Mouse (Mus musculus): Measurements from ENCODE around the gene 1700018F24Rik. TPM values are rescaled to one million over a fixed set of nuclear protein-coding genes. Genes with fewer than 3 reads are reported as not detected.
"Not testable (repeated sequence)": the region's sequence is repeated elsewhere in the genome, so short reads cannot be mapped to it uniquely, and the experiment has no call there.

The 1700018F24Rik gene
- polyA plus RNA-seq, 1 experiment from 2014 or later, result not detected

DNA sequence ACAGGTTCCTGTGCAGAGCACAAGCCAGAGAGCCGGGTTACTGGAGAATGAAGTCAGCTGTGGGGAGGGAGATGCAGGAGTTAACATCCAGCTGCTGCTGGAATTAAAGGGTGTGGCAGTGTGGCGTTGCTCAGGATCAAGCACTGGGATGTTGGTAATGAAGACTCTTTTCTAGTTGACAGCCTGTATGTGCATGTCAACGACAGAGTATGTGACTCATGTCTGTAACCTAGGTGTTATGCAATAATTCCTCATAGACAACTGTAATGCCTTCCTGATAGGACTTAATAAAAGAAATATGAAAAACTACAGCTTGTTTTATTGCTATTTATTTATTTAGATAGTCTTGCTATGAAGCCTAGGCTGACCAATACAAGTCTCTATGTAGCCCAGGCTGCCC, 26.1 kb downstream of the 1700018F24Rik start:
- H3K27ac ChIP-seq (ENCODE audit: low read length), result no peak overlapping the region
- H3K4me2 ChIP-seq (ENCODE audit: low read depth, low read length), result no peak overlapping the region
- 34% methylated on average over 3 of the region's 3 CpGs for WGBS
- H3K27me3 ChIP-seq (ENCODE audit: control insufficient read depth, insufficient read depth, low read length), result no peaks in the 10 kb centered on the region
- H3K9ac ChIP-seq (ENCODE audit: low read length), result no peak overlapping the region
- no peaks in the 10 kb centered on the region for H3K36me3 ChIP-seq (ENCODE audit: control insufficient read depth, insufficient read depth, low read length)
- no peaks in the 10 kb centered on the region for H3K9me3 ChIP-seq (replicated peaks; ENCODE audit: control insufficient read depth, low read length)
- H3K4me1 ChIP-seq (ENCODE audit: control insufficient read depth, insufficient read depth, low read length), result no peaks in the 10 kb centered on the region
- no peak overlapping the region for H3K4me3 ChIP-seq (replicated peaks; ENCODE audit: low read length)
- no peak for ATAC-seq (ENCODE audit: insufficient read depth, low FRiP score)

DNA sequence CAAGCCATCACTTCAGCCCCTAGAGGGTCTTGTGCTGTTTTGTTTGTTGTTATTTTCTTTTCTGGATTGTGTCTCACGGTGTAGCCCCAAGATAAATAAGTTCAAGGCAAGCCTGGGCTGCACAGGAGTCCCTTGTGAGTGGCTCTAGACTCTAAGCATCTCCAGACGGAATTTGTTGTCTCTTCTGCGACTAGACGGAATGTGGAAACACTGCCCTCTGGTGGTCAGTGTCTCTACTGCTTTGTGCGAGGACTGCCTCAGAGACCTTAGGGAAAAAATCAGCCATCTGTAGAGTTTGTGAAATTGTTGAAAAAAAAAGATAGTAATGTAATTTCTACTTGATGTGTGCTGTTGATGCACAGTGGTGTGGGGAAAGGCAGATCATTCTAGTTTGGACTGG, 26.9 kb downstream of the 1700018F24Rik start:
- ATAC-seq (ENCODE audit: insufficient read depth, low FRiP score), result 0 out of 2 replicates have a peak, but pooled peaks have one; percentile 10
- H3K4me1 ChIP-seq (ENCODE audit: control insufficient read depth, insufficient read depth, low read length), result no peaks in the 10 kb centered on the region
- no peak overlapping the region for H3K4me2 ChIP-seq (ENCODE audit: low read depth, low read length)
- WGBS, result 0% methylated on average over 5 of the region's 5 CpGs
- H3K27ac ChIP-seq (ENCODE audit: low read length), result no peak overlapping the region
- H3K4me3 ChIP-seq (replicated peaks; ENCODE audit: low read length), result no peak overlapping the region
- no peaks in the 10 kb centered on the region for H3K9me3 ChIP-seq (replicated peaks; ENCODE audit: control insufficient read depth, low read length)
- no peaks in the 10 kb centered on the region for H3K27me3 ChIP-seq (ENCODE audit: control insufficient read depth, insufficient read depth, low read length)
- no peaks in the 10 kb centered on the region for H3K36me3 ChIP-seq (ENCODE audit: control insufficient read depth, insufficient read depth, low read length)
- H3K9ac ChIP-seq (ENCODE audit: low read length), result no peak overlapping the region

DNA sequence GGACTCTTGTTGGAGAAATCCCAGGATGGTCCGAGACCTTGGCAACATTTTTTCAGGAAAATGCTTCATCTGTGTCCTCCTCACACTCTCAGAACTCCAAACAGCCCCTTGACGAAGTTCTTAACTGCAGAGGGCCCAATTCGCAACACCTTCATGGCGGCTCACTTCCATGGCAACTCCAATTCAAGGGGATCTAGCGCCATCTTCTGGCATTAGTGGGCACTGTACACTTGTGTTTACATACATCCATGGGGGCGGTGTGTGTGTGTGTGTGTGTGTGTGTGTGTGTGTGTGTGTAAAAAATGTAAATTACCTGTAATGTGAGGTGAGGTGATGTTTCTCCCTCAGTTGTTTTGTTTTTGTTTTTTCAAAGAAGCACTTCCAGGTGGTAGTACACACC, 28.6 kb downstream of the 1700018F24Rik start:
- Histone ChIP-seq H3K27ac (ENCODE audit: low read length) (no peak overlapping the region), H3K9me3 (replicated peaks; ENCODE audit: control insufficient read depth, low read length) (no peaks in the 10 kb centered on the region), H3K4me1 (ENCODE audit: control insufficient read depth, insufficient read depth, low read length) (no peaks in the 10 kb centered on the region), H3K27me3 (ENCODE audit: control insufficient read depth, insufficient read depth, low read length) (no peaks in the 10 kb centered on the region), H3K4me2 (ENCODE audit: low read depth, low read length) (no peak overlapping the region), H3K9ac (ENCODE audit: low read length) (no peak overlapping the region), H3K36me3 (ENCODE audit: control insufficient read depth, insufficient read depth, low read length) (no peaks in the 10 kb centered on the region), H3K4me3 (replicated peaks; ENCODE audit: low read length) (no peak overlapping the region)
- WGBS, result 44% methylated on average over 6 of the region's 6 CpGs
- no peak for ATAC-seq (ENCODE audit: insufficient read depth, low FRiP score)

DNA sequence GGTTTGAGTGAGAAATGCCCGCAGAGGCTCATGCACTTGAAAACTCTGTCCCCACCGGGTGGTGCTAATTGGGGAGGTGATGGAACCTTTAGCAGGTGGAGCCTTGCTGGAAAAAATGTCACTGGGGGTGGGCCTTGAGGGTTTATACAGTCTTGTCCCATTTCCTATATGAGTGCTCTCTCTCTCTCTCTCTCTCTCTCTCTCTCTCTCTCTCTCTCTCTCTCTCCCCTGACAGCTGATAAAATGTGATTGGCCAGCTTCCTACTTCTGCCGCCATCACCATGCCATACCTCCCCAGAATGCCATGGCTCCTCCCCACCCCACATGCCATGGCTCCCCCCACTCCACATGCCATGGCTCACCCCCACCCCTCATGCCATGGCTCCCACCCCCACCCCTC, 32.3 kb downstream of the 1700018F24Rik start:
- H3K4me3 ChIP-seq (replicated peaks; ENCODE audit: low read length), result no peak overlapping the region
- no peaks in the 10 kb centered on the region for H3K36me3 ChIP-seq (ENCODE audit: control insufficient read depth, insufficient read depth, low read length)
- no peaks in the 10 kb centered on the region for H3K9me3 ChIP-seq (replicated peaks; ENCODE audit: control insufficient read depth, low read length)
- WGBS, result 50% methylated on average over 3 of the region's 3 CpGs
- H3K4me2 ChIP-seq (ENCODE audit: low read depth, low read length), result no peak overlapping the region
- no peak overlapping the region for H3K9ac ChIP-seq (ENCODE audit: low read length)
- H3K27me3 ChIP-seq (ENCODE audit: control insufficient read depth, insufficient read depth, low read length), result no peaks in the 10 kb centered on the region
- H3K27ac ChIP-seq (ENCODE audit: low read length), result no peak overlapping the region
- no peaks in the 10 kb centered on the region for H3K4me1 ChIP-seq (ENCODE audit: control insufficient read depth, insufficient read depth, low read length)
- no peak for ATAC-seq (ENCODE audit: insufficient read depth, low FRiP score)

DNA sequence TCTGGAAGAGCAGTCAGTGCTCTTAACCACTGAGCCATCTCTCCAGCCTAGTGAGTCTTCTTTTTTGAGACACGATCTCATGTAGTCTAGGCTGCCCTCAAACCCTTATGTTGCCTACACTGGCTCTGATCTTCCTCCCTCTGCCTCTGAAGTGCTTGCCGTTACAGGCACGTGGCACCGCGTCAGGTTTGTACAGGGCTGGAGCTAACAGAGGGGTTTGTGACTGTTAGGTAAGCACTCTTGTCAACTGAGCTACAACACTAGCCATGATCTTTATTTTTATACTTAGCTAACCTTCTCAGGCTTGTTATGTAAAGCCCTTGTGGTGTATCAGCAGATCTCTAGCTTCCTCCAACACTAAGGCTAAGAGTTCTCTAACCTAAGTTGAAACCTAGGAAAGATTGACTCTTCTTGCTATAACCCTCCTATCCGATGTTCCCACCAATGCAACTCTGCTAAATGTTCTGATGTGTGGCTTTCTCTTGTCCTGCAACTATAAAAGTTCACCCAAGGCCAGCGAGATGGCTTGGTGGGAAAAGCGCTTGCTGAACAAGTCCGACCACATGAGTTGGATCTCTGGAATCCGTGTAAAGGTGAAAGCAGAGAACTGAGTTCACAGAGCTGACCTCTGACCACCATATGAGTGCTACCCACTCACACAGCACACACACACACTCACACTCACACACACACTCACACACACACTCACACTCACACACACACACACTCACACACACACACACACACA, 39.2 kb downstream of the 1700018F24Rik start:
- no peak for ATAC-seq (ENCODE audit: insufficient read depth, low FRiP score)
- Histone ChIP-seq H3K9ac (ENCODE audit: low read length) (no peak overlapping the region), H3K36me3 (ENCODE audit: control insufficient read depth, insufficient read depth, low read length) (peaks cover 3% of the 10 kb centered on the region; the same call in 1 of the 2 replicates), H3K4me2 (ENCODE audit: low read depth, low read length) (no peak overlapping the region), H3K4me3 (replicated peaks; ENCODE audit: low read length) (no peak overlapping the region), H3K27ac (ENCODE audit: low read length) (no peak overlapping the region), H3K9me3 (replicated peaks; ENCODE audit: control insufficient read depth, low read length) (no peaks in the 10 kb centered on the region), H3K27me3 (ENCODE audit: control insufficient read depth, insufficient read depth, low read length) (no peaks in the 10 kb centered on the region), H3K4me1 (ENCODE audit: control insufficient read depth, insufficient read depth, low read length) (peaks cover 6% of the 10 kb centered on the region)
- 83% methylated on average over 10 of the region's 10 CpGs for WGBS

DNA sequence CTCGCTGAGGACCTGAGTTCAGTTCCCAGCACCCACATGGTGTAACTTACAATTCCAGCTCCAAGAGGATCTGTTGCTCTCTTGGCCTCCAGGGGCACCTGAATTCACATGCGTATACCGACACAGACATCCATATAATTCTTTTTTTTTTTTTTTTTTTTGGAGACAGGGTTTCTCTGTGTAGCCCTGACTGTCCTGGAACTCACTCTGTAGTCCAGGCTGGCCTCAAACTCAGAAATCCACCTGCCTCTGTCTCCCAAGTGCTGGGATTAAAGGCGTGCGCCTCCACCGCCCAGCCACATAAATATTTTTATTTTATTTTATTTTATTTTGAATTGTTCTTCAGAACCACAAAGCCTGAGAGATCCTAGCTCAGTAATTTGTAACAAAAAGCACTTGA, 40.4 kb downstream of the 1700018F24Rik start:
- not testable (repeated sequence) for H3K27me3 ChIP-seq (ENCODE audit: control insufficient read depth, insufficient read depth, low read length); H3K4me1 ChIP-seq (ENCODE audit: control insufficient read depth, insufficient read depth, low read length); H3K36me3 ChIP-seq (ENCODE audit: control insufficient read depth, insufficient read depth, low read length); H3K9me3 ChIP-seq (replicated peaks; ENCODE audit: control insufficient read depth, low read length); ATAC-seq (ENCODE audit: insufficient read depth, low FRiP score)
- WGBS, result 44% methylated on average over 6 of the region's 6 CpGs
- peak overlapping the region; percentile 81 for H3K27ac ChIP-seq (ENCODE audit: low read length)
- peak overlapping the region; percentile 97 for H3K9ac ChIP-seq (ENCODE audit: low read length)
- peak overlapping the region; percentile 97 for H3K4me2 ChIP-seq (ENCODE audit: low read depth, low read length)
- peak overlapping the region; percentile 92 for H3K4me3 ChIP-seq (replicated peaks; ENCODE audit: low read length)

DNA sequence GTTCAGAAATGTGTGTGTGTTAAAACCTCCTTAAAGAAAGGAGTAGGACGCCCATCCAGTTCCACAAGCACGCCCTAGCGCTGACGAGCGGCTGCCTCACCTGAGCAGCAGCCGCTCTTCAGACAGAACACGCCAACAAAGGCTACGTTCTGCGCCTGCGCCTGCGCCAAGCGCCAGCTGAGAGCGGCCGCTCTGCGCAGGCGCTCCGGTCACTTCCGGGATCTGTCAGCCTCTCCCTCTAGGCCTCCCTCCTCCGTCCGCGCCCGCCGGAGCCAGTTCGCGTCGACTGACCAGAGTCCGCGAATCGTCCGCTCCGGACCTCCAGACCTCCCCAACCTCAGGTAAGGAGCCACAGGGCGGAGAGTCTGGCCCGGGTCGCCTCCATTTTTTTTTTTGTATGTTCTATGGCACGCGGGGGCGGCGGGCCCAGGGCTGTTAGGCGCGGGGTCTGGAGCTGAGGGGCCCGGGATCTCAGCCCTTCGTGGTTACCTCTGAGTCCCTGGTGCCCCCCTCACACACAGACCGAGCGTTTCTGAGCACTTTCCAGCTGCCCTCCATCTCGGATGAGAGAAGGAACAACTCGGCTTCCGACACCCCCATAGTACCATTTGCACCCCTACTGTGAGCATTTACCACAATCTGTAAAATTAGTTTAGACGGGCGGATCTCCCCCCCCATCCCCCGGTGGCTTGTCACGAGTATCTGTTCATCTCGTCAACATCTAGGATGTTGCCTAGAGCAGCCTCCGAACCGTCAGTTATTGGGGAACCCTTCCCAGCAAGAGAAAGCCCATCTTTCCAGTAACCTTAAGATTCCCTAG, 41.1 kb downstream of the 1700018F24Rik start, which contains the start of the genes Arpc1a and Kpna7:
Gene Arpc1a, plus strand, starts transcription at position 199 of the 820 bp plus-strand sequence.
Gene Kpna7, minus strand, starts transcription at position 399 of the 820 bp plus-strand sequence.
- H3K27ac ChIP-seq (ENCODE audit: low read length), result peak within 1 kb of the TSS; percentile 81
- peak within 1 kb of the TSS; percentile 97 for H3K9ac ChIP-seq (ENCODE audit: low read length)
- no peaks in the 10 kb centered on the region for H3K9me3 ChIP-seq (replicated peaks; ENCODE audit: control insufficient read depth, low read length)
- ATAC-seq (ENCODE audit: insufficient read depth, low FRiP score), result peak; percentile 99
- peaks cover 3% of the 10 kb centered on the region; the same call in 1 of the 2 replicates for H3K36me3 ChIP-seq (ENCODE audit: control insufficient read depth, insufficient read depth, low read length)
- H3K4me3 ChIP-seq (replicated peaks; ENCODE audit: low read length), result peak within 1 kb of the TSS; percentile 92
- H3K4me2 ChIP-seq (ENCODE audit: low read depth, low read length), result peak within 1 kb of the TSS; percentile 97
- no peaks in the 10 kb centered on the region for H3K27me3 ChIP-seq (ENCODE audit: control insufficient read depth, insufficient read depth, low read length)
- H3K4me1 ChIP-seq (ENCODE audit: control insufficient read depth, insufficient read depth, low read length), result peaks cover 6% of the 10 kb centered on the region
- under 1% methylated on average over 54 of the region's 54 CpGs for WGBS

DNA sequence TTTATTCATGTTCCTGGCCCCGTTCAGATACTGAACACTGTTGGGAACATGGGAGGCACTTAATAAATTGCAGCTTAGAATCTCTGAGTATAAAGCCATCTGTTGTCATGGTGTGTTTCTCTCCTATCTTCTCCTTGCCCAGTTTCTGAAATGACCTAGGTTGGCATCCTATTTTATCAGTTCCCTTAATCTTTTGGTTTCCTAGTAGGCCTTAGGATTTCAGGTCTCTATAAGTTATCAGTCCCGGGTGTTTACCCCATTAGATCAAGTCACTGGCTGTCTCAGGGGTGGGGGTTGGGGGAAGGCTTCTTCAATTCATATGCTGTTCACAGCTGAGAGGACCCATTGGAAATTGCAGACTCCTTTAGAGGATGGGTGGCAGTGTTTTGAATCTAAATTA, 42.0 kb downstream of the 1700018F24Rik start:
- H3K4me3 ChIP-seq (replicated peaks; ENCODE audit: low read length), result peak overlapping the region; percentile 92
- no peaks in the 10 kb centered on the region for H3K27me3 ChIP-seq (ENCODE audit: control insufficient read depth, insufficient read depth, low read length)
- H3K36me3 ChIP-seq (ENCODE audit: control insufficient read depth, insufficient read depth, low read length), result peaks cover 3% of the 10 kb centered on the region; the same call in 1 of the 2 replicates
- peaks cover 6% of the 10 kb centered on the region for H3K4me1 ChIP-seq (ENCODE audit: control insufficient read depth, insufficient read depth, low read length)
- H3K4me2 ChIP-seq (ENCODE audit: low read depth, low read length), result peak overlapping the region; percentile 97
- ATAC-seq (ENCODE audit: insufficient read depth, low FRiP score), result no peak
- H3K9ac ChIP-seq (ENCODE audit: low read length), result peak overlapping the region; percentile 97
- no peaks in the 10 kb centered on the region for H3K9me3 ChIP-seq (replicated peaks; ENCODE audit: control insufficient read depth, low read length)
- H3K27ac ChIP-seq (ENCODE audit: low read length), result peak overlapping the region; percentile 68; the same call in 1 of the 2 replicates
- whole genome bisulfite sequencing, result 49% methylated on average over 2 of the region's 2 CpGs

DNA sequence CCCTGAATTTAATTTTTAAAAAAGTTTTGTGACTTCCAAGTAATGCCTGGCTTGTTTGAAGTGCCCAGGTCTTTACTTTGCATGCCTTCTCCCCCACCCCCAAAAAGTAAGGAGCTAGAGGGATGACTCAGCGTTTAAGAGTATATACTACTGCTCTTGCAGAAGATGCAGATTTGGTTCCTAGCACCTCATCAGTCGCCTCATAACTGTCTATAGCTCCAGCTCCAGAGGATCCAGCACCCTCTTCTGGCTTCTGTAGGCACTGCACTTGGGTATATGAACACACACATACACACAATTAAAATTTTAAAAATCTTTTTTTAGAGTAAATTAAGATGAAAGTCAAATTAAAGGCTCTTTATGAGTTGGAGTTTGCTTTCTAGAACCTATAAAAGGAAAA, 45.4 kb downstream of the 1700018F24Rik start:
- H3K36me3 ChIP-seq (ENCODE audit: control insufficient read depth, insufficient read depth, low read length), result peaks cover 14% of the 10 kb centered on the region; the same call in 1 of the 2 replicates
- no peaks in the 10 kb centered on the region for H3K9me3 ChIP-seq (replicated peaks; ENCODE audit: control insufficient read depth, low read length)
- H3K4me1 ChIP-seq (ENCODE audit: control insufficient read depth, insufficient read depth, low read length), result peaks cover 6% of the 10 kb centered on the region
- H3K4me3 ChIP-seq (replicated peaks; ENCODE audit: low read length), result no peak overlapping the region
- no peaks in the 10 kb centered on the region for H3K27me3 ChIP-seq (ENCODE audit: control insufficient read depth, insufficient read depth, low read length)
- H3K27ac ChIP-seq (ENCODE audit: low read length), result no peak overlapping the region
- ATAC-seq (ENCODE audit: insufficient read depth, low FRiP score), result no peak
- no peak overlapping the region for H3K9ac ChIP-seq (ENCODE audit: low read length)
- WGBS, result 92% methylated on average over 2 of the region's 2 CpGs
- no peak overlapping the region for H3K4me2 ChIP-seq (ENCODE audit: low read depth, low read length)

All from stomach, embryonic 16.5 days (tissue).